17 mouse cellular contexts compared by ENCODE assay signal in the genomic region with DNA sequence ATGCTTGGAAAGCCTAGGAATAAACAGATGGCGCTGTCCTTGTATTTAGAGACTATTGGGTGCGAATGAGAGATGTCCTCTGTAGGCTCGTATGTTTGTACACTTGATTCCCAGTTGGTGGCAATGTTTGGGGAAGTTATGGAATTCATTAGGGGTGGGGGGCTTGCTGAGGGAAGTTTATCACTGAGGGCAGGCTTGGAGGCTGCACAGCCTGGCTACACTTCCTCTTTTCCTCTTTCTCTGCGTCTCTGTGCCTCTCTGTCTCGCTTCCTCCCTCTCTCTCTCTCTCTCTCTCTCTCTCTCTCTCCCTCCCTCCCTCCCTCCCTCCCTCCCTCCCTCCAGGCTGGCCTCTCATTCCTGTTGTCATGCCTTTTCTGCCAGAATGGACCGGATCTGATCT.
"Had no signal": no experiment of that assay in that cellular context is flagged by ENCODE, and none has a peak within 500 bp of the region (broad histone marks: within the 10 kb centered on the region; RNA-seq: fewer than 3 reads in every experiment).

No protein-coding gene starts in this region.

- H3K9ac ChIP-seq: kidney, embryonic 15.5 days; liver, embryonic 13.5 days; midbrain, embryonic 13.5 days had no signal

- DNase-seq: kidney, adult 8-10 months; kidney, postnatal 10 days; kidney, postnatal 36 days; layer of hippocampus, postnatal 36 days; liver, embryonic 13.5 days; lung, adult 2 months; lung, postnatal 14 days; lung, postnatal 4 days; thymus, adult 18-20 months; thymus, postnatal 14 days; thymus, postnatal 4 days had no signal

- H3K36me3 ChIP-seq: kidney, embryonic 15.5 days; liver, embryonic 13.5 days; midbrain, embryonic 10.5 days; midbrain, embryonic 13.5 days had no signal

- H3K27ac ChIP-seq: kidney, embryonic 15.5 days; left cerebral cortex, adult 2 months; liver, embryonic 13.5 days; midbrain, embryonic 10.5 days; midbrain, embryonic 13.5 days had no signal

- H3K27me3 ChIP-seq: kidney, embryonic 15.5 days; liver, embryonic 13.5 days; megakaryocyte, embryonic 14.5 days; midbrain, embryonic 13.5 days had no signal

- H3K4me3 ChIP-seq: kidney, embryonic 15.5 days; left cerebral cortex, adult 2 months; liver, embryonic 13.5 days; midbrain, embryonic 10.5 days; midbrain, embryonic 13.5 days had no signal

- H3K4me1 ChIP-seq: kidney, embryonic 15.5 days; liver, embryonic 13.5 days had no signal

- H3K4me2 ChIP-seq: kidney, embryonic 15.5 days; liver, embryonic 13.5 days; midbrain, embryonic 13.5 days had no signal

- ATAC-seq: midbrain, embryonic 13.5 days; midbrain, embryonic 16.5 days had no signal

- H3K9me3 ChIP-seq: kidney, embryonic 15.5 days; liver, embryonic 13.5 days; midbrain, embryonic 10.5 days; midbrain, embryonic 13.5 days had no signal
